Mouse (Mus musculus): Measurements from ENCODE around the gene Khnyn. TPM values are rescaled to one million over a fixed set of nuclear protein-coding genes. Genes with fewer than 3 reads are reported as not detected.

Gene Khnyn
- polyA plus RNA-seq, 1 experiment from 2014 or later, result 10.4 TPM

GRCm38 (mm10) chr14:55853621-55854285 is 31.0 kb upstream of the Khnyn start, which contains the start of gene Nynrin:
TSS of gene Nynrin (plus strand) at chr14:55854010.
- Histone ChIP-seq H3K9ac (ENCODE audit: low read depth, low read length) (peak within 1 kb of the TSS; percentile 85), H3K4me1 (ENCODE audit: control insufficient read depth, insufficient read depth, low read length) (peaks cover 36% of the 10 kb centered on the region), H3K36me3 (ENCODE audit: control insufficient read depth, insufficient read depth, low read length) (no peaks in the 10 kb centered on the region), H3K9me3 (replicated peaks; ENCODE audit: control insufficient read depth, low read length, poor library complexity, severe bottlenecking) (no peaks in the 10 kb centered on the region), H3K27me3 (ENCODE audit: control insufficient read depth, insufficient read depth, low read depth, low read length) (no peaks in the 10 kb centered on the region), H3K4me2 (ENCODE audit: low read length) (peak within 1 kb of the TSS; percentile 90), H3K27ac (ENCODE audit: low read length) (peak within 1 kb of the TSS; percentile 84), H3K4me3 (ENCODE audit: low read depth, low read length) (peak within 1 kb of the TSS; percentile 63)
- peak; percentile 84 for ATAC-seq
- WGBS, result 1% methylated on average over 27 of the region's 33 CpGs

GRCm38 (mm10) chr14:55854406-55855100 is 30.2 kb upstream of the Khnyn start:
- Histone ChIP-seq H3K4me3 (ENCODE audit: low read depth, low read length) (peak overlapping the region; percentile 63), H3K36me3 (ENCODE audit: control insufficient read depth, insufficient read depth, low read length) (no peaks in the 10 kb centered on the region), H3K9me3 (replicated peaks; ENCODE audit: control insufficient read depth, low read length, poor library complexity, severe bottlenecking) (no peaks in the 10 kb centered on the region), H3K4me2 (ENCODE audit: low read length) (peak overlapping the region; percentile 90), H3K9ac (ENCODE audit: low read depth, low read length) (peak overlapping the region; percentile 85), H3K27ac (ENCODE audit: low read length) (peak overlapping the region; percentile 84), H3K4me1 (ENCODE audit: control insufficient read depth, insufficient read depth, low read length) (peaks cover 38% of the 10 kb centered on the region), H3K27me3 (ENCODE audit: control insufficient read depth, insufficient read depth, low read depth, low read length) (no peaks in the 10 kb centered on the region)
- 0% methylated on average over 9 of the region's 9 CpGs for WGBS
- ATAC-seq, result peak; percentile 30

GRCm38 (mm10) chr14:55855101-55855561 is 29.6 kb upstream of the Khnyn start:
- Histone ChIP-seq H3K4me3 (ENCODE audit: low read depth, low read length) (peak overlapping the region; percentile 63), H3K4me1 (ENCODE audit: control insufficient read depth, insufficient read depth, low read length) (peaks cover 38% of the 10 kb centered on the region), H3K27ac (ENCODE audit: low read length) (peak overlapping the region; percentile 84), H3K9ac (ENCODE audit: low read depth, low read length) (peak overlapping the region; percentile 85), H3K27me3 (ENCODE audit: control insufficient read depth, insufficient read depth, low read depth, low read length) (no peaks in the 10 kb centered on the region), H3K4me2 (ENCODE audit: low read length) (peak overlapping the region; percentile 90), H3K9me3 (replicated peaks; ENCODE audit: control insufficient read depth, low read length, poor library complexity, severe bottlenecking) (no peaks in the 10 kb centered on the region), H3K36me3 (ENCODE audit: control insufficient read depth, insufficient read depth, low read length) (no peaks in the 10 kb centered on the region)
- ATAC-seq, result peak; percentile 30
- WGBS, result 2% methylated on average over 4 of the region's 4 CpGs

DNA sequence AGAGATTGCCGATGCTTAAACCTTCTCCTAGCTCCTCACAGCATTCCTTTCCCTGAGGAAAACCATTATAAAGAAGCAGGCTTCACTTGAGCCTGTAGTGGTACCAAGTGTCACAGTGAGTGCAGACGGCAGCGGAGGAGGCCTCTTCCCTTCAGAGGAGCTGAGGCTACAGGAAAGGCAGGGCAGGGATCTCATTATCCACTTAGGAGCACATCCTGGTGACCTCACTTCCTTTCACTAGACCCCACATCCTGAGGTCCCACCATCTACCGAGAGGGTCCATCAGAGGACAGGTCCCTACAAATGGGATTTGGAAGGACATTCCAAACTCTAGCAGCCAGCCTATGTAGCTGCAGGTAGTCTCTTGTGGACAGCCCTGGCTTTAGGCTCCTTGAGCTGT is 27.2 kb upstream of the Khnyn start:
- H3K4me1 ChIP-seq (ENCODE audit: control insufficient read depth, insufficient read depth, low read length), result peaks cover 44% of the 10 kb centered on the region
- no peak for ATAC-seq

GRCm38 (mm10) chr14:55862186-55862585 is 22.6 kb upstream of the Khnyn start:
- Histone ChIP-seq H3K9me3 (replicated peaks; ENCODE audit: control insufficient read depth, low read length, poor library complexity, severe bottlenecking) (no peaks in the 10 kb centered on the region), H3K4me1 (ENCODE audit: control insufficient read depth, insufficient read depth, low read length) (peaks cover 18% of the 10 kb centered on the region), H3K9ac (ENCODE audit: low read depth, low read length) (no peak overlapping the region), H3K4me2 (ENCODE audit: low read length) (no peak overlapping the region), H3K4me3 (ENCODE audit: low read depth, low read length) (no peak overlapping the region), H3K27me3 (ENCODE audit: control insufficient read depth, insufficient read depth, low read depth, low read length) (no peaks in the 10 kb centered on the region), H3K27ac (ENCODE audit: low read length) (no peak overlapping the region), H3K36me3 (ENCODE audit: control insufficient read depth, insufficient read depth, low read length) (peaks cover 11% of the 10 kb centered on the region)
- no peak for ATAC-seq
- WGBS, result 72% methylated on average over 6 of the region's 6 CpGs

More for the DNA sequence above, 27.2 kb upstream of the Khnyn start:
- Histone ChIP-seq H3K9ac (ENCODE audit: low read depth, low read length) (no peak overlapping the region), H3K27ac (ENCODE audit: low read length) (no peak overlapping the region), H3K27me3 (ENCODE audit: control insufficient read depth, insufficient read depth, low read depth, low read length) (no peaks in the 10 kb centered on the region), H3K9me3 (replicated peaks; ENCODE audit: control insufficient read depth, low read length, poor library complexity, severe bottlenecking) (no peaks in the 10 kb centered on the region), H3K36me3 (ENCODE audit: control insufficient read depth, insufficient read depth, low read length) (no peaks in the 10 kb centered on the region), H3K4me3 (ENCODE audit: low read depth, low read length) (no peak overlapping the region), H3K4me2 (ENCODE audit: low read length) (peak overlapping the region; percentile 1; the same call in 1 of the 2 replicates)
- WGBS, result 75% methylated on average over 4 of the region's 4 CpGs

- H3K4me3 ChIP-seq (ENCODE audit: low read depth, low read length), result no peak overlapping the region
- H3K36me3 ChIP-seq (ENCODE audit: control insufficient read depth, insufficient read depth, low read length), result peaks cover 15% of the 10 kb centered on the region
- H3K9ac ChIP-seq (ENCODE audit: low read depth, low read length), result no peak overlapping the region
- H3K27ac ChIP-seq (ENCODE audit: low read length), result no peak overlapping the region
- H3K4me2 ChIP-seq (ENCODE audit: low read length), result no peak overlapping the region
- H3K9me3 ChIP-seq (replicated peaks; ENCODE audit: control insufficient read depth, low read length, poor library complexity, severe bottlenecking), result no peaks in the 10 kb centered on the region
- ATAC-seq, result no peak
- H3K4me1 ChIP-seq (ENCODE audit: control insufficient read depth, insufficient read depth, low read length), result peaks cover 10% of the 10 kb centered on the region
- no peaks in the 10 kb centered on the region for H3K27me3 ChIP-seq (ENCODE audit: control insufficient read depth, insufficient read depth, low read depth, low read length)
- WGBS, result 97% methylated on average over 10 of the region's 10 CpGs
These were observed 21.8 kb upstream of the Khnyn start for GRCm38 (mm10) chr14:55862970-55863369.

DNA sequence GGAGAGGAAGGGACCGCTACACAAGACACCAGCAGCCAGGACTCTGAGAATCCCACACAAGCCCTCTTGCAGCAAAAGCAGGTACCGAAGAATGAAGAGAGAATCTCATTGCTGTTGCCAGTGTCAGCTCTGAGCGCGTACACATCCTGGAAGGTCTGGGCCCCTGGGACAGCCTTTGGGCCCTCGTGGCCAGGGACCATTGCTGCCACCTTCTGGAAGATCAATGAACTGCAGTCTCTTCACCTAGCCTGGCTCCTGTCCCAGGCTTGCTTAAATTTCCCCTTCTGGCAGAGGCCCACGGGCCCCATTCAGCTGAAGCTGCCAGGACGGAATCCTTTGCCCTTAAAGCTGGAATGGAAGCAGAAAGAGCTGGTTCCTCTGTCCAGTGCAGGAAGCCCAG is 21.0 kb upstream of the Khnyn start:
- Histone ChIP-seq H3K4me3 (ENCODE audit: low read depth, low read length) (no peak overlapping the region), H3K9ac (ENCODE audit: low read depth, low read length) (no peak overlapping the region), H3K27ac (ENCODE audit: low read length) (no peak overlapping the region), H3K4me2 (ENCODE audit: low read length) (no peak overlapping the region), H3K36me3 (ENCODE audit: control insufficient read depth, insufficient read depth, low read length) (peaks cover 23% of the 10 kb centered on the region), H3K4me1 (ENCODE audit: control insufficient read depth, insufficient read depth, low read length) (peaks cover 8% of the 10 kb centered on the region), H3K9me3 (replicated peaks; ENCODE audit: control insufficient read depth, low read length, poor library complexity, severe bottlenecking) (no peaks in the 10 kb centered on the region), H3K27me3 (ENCODE audit: control insufficient read depth, insufficient read depth, low read depth, low read length) (no peaks in the 10 kb centered on the region)
- no peak for ATAC-seq
- WGBS, result 25% methylated on average over 7 of the region's 7 CpGs

GRCm38 (mm10) chr14:55866962-55867361 is 17.8 kb upstream of the Khnyn start:
- no peak overlapping the region for H3K4me2 ChIP-seq (ENCODE audit: low read length)
- H3K36me3 ChIP-seq (ENCODE audit: control insufficient read depth, insufficient read depth, low read length), result peaks cover 35% of the 10 kb centered on the region
- no peak for ATAC-seq
- no peak overlapping the region for H3K9ac ChIP-seq (ENCODE audit: low read depth, low read length)
- 37% methylated on average over 4 of the region's 4 CpGs for WGBS
- H3K4me1 ChIP-seq (ENCODE audit: control insufficient read depth, insufficient read depth, low read length), result peaks cover under 1% of the 10 kb centered on the region
- no peak overlapping the region for H3K27ac ChIP-seq (ENCODE audit: low read length)
- no peaks in the 10 kb centered on the region for H3K27me3 ChIP-seq (ENCODE audit: control insufficient read depth, insufficient read depth, low read depth, low read length)
- no peak overlapping the region for H3K4me3 ChIP-seq (ENCODE audit: low read depth, low read length)
- no peaks in the 10 kb centered on the region for H3K9me3 ChIP-seq (replicated peaks; ENCODE audit: control insufficient read depth, low read length, poor library complexity, severe bottlenecking)
